Mouse (Mus musculus) frontal cortex, postnatal 10 days (tissue): ENCODE measurements at regions not wholly inside any gene's neighbourhood (a gene's known extent, or its start where the extent isn't known, plus 50 kb on each side); places are given as distances from the start of the nearest gene placed in this dataset.

Experiments used
- DNase-seq, 2 experiments: peaks; one replicate each; pipeline ENCODE4 v3.0.0; 2022; ENCODE audit warnings: low spot score in 2 of 2, mixed read lengths in 1 of 2

DNA sequence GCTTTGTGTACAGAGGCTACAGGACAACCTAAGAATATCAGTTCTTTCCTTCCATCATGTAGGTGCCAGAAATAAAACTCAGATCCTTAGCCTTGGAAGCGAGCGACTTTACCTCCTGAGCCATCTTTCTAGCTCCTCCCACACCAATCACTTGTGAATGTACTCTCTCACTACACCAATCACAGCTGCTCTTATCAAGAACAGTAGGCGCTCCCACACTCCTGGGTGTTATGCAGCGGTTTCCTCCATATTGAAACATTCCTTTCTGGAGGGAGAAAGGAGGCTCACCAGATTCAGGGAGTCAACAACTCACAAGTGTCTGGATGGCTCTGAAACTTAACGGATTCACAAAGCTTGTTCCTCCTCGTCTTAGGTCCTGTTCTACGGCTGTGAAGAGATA lies 168.1 kb upstream of the Arid2 start:
- DNase-seq = no peak

DNA sequence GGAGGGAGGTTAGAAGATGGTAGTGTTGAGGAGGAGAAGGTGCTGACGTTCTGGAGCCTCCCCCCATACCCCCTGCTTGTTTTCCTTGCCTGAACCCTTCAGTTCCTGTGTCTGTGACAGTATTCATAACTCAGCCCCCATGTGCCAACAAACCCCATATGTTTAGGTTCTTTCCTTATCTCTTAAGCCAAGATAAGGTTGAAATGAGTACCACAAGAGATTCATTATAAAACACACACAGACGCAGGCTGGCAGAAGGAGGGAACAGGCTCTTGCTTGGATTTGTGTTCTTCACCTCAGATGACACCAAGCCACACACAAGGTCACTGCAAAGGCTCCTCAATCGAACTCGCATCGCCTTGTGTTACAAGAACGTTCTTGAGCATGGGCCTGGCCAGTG lies 162.9 kb upstream of the Arid2 start:
- DNase-seq = no peak

DNA sequence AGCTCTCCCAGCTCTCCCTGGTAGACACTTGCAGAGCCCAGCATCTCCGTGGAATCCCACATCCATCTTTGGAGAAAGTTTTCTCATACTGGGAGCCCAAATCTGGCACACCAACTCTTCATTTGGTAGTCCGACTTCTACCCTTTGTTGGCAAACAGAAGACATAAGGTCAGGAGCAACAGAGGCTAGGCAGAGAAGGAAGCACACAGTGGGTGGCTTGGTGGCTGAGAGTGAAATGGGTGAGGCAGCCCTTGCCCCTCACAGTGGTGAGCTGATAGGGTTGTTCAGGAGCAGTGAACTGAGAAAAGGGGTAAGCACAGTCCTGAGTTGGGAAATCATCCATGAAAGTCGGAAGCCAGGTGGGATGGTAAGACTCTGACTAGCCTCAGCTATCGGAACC lies 157.6 kb upstream of the Arid2 start:
- DNase-seq = no peak

GRCm38 (mm10) chr15:96130531-96130930 lies 156.8 kb upstream of the Arid2 start:
- DNase-seq = no peak

DNA sequence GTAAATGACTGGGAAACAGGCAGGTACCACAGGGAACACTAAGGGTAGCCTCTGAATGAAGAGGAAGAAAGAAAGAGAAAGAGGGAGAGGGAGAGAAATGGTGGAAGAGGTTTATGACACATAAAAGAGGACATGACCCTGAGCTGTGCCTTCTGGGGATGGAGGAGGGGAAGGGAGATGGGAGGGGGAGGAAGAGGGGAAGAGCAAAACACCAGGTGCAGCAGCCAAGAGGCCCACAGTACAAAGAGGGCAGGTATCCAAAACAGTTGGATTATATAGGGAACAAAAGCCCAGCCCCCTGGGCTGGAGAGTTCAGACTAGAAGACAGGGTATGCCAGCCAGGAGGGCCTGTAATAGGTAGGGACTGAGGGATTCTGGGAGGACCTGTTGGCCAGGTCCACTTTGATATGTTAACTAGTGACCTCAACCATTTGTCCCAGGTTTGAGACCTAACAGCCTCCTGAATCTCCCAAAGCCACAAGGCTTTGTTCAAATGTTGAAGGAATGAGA lies 155.7 kb upstream of the Arid2 start:
- no peak for DNase-seq

DNA sequence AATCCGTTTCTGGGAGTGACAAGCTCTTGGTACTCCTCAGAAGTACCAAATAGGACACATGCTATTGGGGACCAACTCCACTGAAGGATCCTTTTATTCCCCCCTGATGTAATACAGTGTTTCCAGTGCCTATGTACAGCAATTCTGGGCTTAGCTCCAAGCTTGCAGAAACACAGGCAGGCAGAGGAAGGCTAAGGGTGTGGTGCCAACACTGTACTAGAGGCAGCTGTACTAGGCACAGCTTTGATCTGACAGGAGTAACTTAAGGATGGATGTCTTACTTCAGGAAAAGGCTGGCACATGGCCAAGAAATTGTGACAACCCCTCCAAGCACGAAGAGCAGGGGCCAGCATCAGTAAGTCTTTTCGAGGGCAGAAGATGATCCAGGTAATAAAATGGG lies 154.7 kb upstream of the Arid2 start:
- peak in 1 of 2 experiments; percentile 17 for DNase-seq

DNA sequence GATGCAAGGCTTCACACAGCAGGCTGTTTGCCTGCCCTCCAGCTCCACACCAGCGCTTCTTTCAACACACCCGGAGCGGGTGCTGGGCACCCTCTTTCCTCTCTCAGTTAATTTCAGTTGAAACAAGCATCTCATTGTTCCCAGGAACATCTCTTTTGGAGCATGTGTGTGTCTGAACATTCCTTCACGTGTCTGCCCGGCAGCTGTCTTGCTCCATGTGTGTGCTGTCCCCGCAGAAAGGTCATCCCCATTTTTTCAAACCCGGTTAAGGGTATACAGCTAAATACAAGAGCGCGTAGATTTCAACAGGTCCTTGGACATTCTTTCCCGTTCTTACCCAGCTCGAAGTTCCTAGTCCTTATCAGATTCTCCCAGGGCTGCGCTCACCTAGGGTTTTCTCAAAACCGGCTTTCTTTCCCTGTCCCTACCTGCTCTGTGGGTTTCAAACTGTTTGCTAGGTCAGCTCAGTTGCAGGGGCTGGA lies 152.0 kb upstream of the Arid2 start:
- no peak for DNase-seq

DNA sequence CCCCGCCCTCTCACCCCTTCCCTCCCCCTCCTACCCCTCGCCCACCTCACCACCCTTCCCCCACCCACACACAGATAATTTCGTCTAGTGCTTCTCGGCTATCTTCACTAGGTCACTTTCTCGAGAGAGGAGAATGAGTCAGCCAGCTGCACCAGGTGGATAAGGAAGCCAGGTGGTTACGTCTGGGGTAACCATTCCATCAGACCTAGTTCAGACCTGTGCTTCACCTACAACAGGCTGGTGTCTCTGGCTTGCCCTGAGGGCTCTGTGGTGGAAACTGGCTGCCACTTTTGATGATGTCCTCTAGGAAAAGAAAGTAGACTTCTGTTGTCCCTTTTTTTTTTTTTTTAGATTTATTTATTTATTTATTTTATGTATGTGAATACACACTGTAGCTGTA lies 151.5 kb upstream of the Arid2 start:
- DNase-seq = no peak

DNA sequence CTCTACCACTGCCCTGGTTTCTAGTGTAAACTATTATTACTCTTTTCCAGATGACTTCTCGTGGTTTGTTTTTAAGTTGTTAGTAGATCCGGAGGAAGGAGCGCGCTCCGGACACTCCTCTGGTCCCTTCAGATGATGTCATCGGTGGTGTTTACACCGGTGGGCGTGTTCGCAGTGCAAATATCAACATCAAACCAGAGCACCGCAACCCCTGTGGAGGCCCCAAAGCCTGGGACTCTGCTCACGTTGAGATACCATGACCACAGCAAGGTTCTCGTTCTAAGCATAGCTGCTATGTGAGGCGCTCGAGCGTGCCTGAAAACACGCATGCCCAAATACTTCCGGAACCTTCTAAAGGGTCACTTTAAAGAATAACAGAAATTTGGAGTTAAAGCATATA lies 149.8 kb upstream of the Arid2 start:
- no peak for DNase-seq

- no peak for DNase-seq
Measured at GRCm38 (mm10) chr15:96137945-96138344, 149.4 kb upstream of the Arid2 start.

GRCm38 (mm10) chr15:96153489-96153888 lies 133.8 kb upstream of the Arid2 start:
- no peak for DNase-seq

GRCm38 (mm10) chr15:96158321-96158720 lies 129.0 kb upstream of the Arid2 start:
- DNase-seq = no peak

DNA sequence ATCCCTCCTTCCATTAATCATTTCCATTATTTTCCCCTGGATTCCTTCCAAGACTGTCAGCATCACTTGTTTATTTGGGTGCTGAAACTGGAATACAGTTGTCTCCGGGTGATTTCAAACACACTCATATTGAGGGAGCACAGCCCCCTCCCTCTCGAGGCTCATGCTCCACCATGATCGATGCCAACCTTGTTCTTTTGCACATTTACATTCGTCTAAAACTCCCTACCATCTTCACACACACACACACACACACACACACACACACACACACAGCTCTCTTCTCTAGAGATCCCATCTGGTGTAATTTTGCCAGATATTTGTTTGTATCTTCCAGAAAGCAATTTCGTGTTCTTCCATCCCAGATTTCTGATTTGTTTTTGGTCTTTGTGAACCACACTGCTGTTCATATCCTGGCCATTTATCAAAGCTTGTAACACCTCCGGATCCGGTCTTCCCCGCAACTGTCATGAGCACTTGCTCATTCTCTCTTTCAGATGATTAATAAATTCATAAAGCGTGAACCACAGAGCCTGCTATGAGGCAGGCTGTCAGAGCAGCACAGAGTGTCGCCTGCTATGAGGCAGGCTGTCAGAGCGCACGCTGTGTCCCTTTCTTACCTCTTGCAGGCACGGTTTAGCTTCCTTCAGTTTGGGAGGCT lies 122.4 kb upstream of the Arid2 start:
- DNase-seq = no peak

GRCm38 (mm10) chr15:96167256-96167655 lies 120.1 kb upstream of the Arid2 start:
- DNase-seq = no peak

- no peak for DNase-seq
Measured at GRCm38 (mm10) chr15:96169726-96170467, 117.4 kb upstream of the Arid2 start.

- DNase-seq = peak in 1 of 2 experiments; percentile 15
Measured at GRCm38 (mm10) chr15:96170986-96171769, 116.1 kb upstream of the Arid2 start.

DNA sequence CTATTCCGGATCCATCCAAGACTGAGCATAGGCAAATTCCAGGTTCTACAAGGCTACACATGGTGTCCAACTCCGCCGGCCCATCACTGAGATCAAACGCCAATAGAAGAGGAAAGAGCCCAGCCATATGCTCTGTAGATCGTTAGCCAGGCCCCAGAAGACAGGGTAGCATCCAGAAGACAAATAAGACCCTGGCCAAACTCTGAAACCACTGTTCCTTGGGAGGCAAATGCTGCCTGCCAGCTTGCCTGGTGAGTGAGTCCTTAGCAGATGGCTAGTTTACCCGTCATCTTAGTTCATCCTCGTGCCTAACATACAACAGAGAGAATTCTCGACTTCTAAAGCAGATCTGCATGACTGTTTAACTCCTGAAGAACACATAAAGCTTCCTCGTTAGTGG lies 109.4 kb upstream of the Arid2 start:
- no peak for DNase-seq

DNA sequence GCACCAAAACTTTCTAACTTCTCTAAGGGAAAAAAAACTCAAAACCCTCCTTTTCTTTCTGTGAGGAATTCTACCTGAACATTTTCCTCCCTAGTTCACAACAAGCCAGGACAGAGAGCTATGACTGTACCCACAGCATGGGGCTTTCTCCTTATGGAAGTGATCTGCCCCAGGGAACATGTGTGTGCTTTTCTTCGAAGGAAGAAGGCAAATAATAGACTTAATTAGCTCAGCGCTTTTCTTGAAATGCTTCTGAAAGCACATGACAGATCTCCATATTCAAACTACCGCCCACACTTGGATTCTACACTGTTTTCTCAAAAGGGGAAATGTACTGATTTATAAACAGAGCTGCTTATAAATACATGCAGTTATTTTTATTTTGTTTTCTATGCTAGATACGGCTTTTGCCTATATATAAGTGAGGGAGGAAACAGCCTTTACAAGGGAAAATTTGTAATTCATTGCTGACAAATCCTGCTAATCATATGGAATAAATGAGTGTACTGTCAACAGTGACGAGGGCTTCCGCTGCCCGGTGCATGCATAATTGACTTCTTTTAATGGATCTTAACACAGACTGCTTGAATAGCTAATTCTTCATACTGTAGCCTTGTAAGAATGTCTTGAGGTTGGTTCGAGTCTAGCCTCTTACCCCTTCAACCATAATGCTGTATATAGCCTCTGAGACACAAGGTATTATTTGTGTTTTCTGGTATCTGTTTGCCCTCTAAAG lies 108.8 kb upstream of the Arid2 start:
- no peak for DNase-seq

DNA sequence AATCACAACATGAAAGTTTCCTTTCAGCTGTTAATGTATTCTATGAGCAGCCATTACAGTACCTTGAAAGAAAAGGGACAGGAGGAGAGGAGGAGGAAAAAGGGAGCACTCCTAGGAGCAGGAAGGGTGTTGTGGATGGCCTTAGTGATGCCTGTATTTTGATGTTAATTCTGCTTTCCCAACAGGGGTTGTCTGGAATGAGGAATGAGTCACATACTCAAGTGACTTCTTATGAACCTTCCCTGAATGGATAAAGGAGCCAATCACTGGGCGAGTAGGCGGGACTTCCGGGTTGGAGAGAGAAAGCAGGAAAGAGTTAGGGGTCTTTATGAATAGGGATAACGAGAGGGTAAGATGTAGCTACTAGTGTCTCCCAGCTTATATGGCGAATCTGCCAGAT lies 107.8 kb upstream of the Arid2 start:
- DNase-seq = no peak

GRCm38 (mm10) chr15:96180036-96180435 lies 107.3 kb upstream of the Arid2 start:
- no peak for DNase-seq

- DNase-seq = no peak
Measured at GRCm38 (mm10) chr15:96180977-96181376, 106.3 kb upstream of the Arid2 start.

- DNase-seq = no peak
Measured at GRCm38 (mm10) chr15:96182313-96182712, 105.0 kb upstream of the Arid2 start.
